Mouse (Mus musculus): ENCODE measurements around the gene Armh3. TPM values are rescaled to one million over a fixed set of nuclear protein-coding genes. Genes with fewer than 3 reads are reported as not detected.

Gene Armh3
- total and polyA plus RNA-seq, 3 experiments, result 4.1 to 10.8 TPM; not detected in 1

- Histone ChIP-seq H3K9ac (ENCODE audit: control insufficient read depth, low read depth, low read length, poor library complexity, severe bottlenecking) (no peak overlapping the region), H3K36me3 (ENCODE audit: control insufficient read depth in 1 of 2, insufficient read depth in 2 of 2, low read length in 2 of 2) (peaks cover 0 to 32% of the 10 kb centered on the region in 2 experiments; a peak in 2 of 4 replicates), H3K9me3 (replicated peaks; ENCODE audit: insufficient read depth, low read length) (no peaks in the 10 kb centered on the region), H3K79me2 (ENCODE audit: control insufficient read depth, insufficient read depth, low read length, poor library complexity) (peaks cover 35% of the 10 kb centered on the region), H3K4me1 (ENCODE audit: control insufficient read depth in 1 of 2, insufficient read depth in 2 of 2, low read length in 2 of 2) (peaks cover 13 to 45% of the 10 kb centered on the region in 2 experiments), H3K4me3 (ENCODE audit: control insufficient read depth in 1 of 2, insufficient read depth in 1 of 2, low read depth in 2 of 2, low read length in 2 of 2) (no peak overlapping the region), H3K27ac (ENCODE audit: control insufficient read depth, low read depth, low read length) (no peak overlapping the region), H3K27me3 (ENCODE audit: control insufficient read depth in 1 of 2, insufficient read depth in 2 of 2, low read length in 2 of 2) (no peaks in the 10 kb centered on the region)
- TF ChIP-seq RCOR1 (IDR thresholded peaks at IDR 0.05; ENCODE audit: low read depth, low read length), result 0 out of 2 replicates have a peak, but pooled peaks have one; percentile 26
- no peak for TF ChIP-seq ZNF384 (IDR thresholded peaks at IDR 0.05; ENCODE audit: low read depth, low read length)
- DNase-seq (ENCODE audit: low read depth, low spot score), result no peak
These were observed 48.3 kb upstream of the Armh3 start for GRCm38 (mm10) chr19:46046621-46047025.

DNA sequence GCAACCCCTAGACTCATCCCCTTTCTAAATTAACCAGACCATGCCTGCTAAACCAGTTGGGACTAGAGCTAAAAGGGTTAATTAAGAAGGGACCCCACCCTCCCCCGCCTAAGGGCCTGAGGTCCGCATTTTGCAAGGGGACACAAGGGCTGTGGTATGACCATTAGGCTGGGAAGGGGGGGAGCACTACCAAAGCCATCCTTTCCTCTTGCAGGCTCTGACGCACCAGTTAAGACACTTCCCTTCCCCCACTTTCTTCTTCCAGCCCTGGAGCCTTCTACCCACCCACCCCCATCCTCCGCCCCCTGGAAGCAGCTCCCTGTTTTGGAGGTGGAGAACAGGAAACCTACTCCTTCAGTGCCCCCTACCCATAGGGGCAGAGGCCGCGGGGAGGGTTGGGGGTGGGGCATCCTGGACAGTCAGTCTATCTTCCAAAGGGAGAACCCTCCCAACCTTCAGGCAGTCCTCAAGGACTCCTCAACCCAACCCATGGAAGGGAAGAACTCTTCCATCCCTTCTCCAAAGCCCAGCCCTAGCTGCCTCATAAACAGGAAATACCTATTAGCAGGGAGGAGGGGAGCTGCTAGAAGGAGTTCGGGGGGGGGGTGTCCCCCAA, 47.5 kb upstream of the Armh3 start:
- Histone ChIP-seq H3K4me1 (ENCODE audit: control insufficient read depth in 1 of 2, insufficient read depth in 2 of 2, low read length in 2 of 2) (peaks cover 22 to 48% of the 10 kb centered on the region in 2 experiments), H3K79me2 (ENCODE audit: control insufficient read depth, insufficient read depth, low read length, poor library complexity) (peaks cover 43% of the 10 kb centered on the region)

GRCm38 (mm10) chr19:46044993-46045695, 46.9 kb upstream of the Armh3 start, which contains the start of gene Ldb1:
Gene Ldb1 (minus strand): TSS chr19:46045214.
- Histone ChIP-seq H3K9ac (ENCODE audit: control insufficient read depth, low read depth, low read length, poor library complexity, severe bottlenecking) (peak within 1 kb of the TSS; percentile 89), H3K79me2 (ENCODE audit: control insufficient read depth, insufficient read depth, low read length, poor library complexity) (peaks cover 48% of the 10 kb centered on the region), H3K4me3 (ENCODE audit: control insufficient read depth in 1 of 2, insufficient read depth in 1 of 2, low read depth in 2 of 2, low read length in 2 of 2) (peak within 1 kb of the TSS; percentile 76 to 95), H3K27me3 (ENCODE audit: control insufficient read depth in 1 of 2, insufficient read depth in 2 of 2, low read length in 2 of 2) (no peaks in the 10 kb centered on the region), H3K9me3 (replicated peaks; ENCODE audit: insufficient read depth, low read length) (no peaks in the 10 kb centered on the region), H3K4me1 (ENCODE audit: control insufficient read depth in 1 of 2, insufficient read depth in 2 of 2, low read length in 2 of 2) (peaks cover 22 to 46% of the 10 kb centered on the region in 2 experiments), H3K27ac (ENCODE audit: control insufficient read depth, low read depth, low read length) (peak within 1 kb of the TSS; percentile 61), H3K36me3 (ENCODE audit: control insufficient read depth in 1 of 2, insufficient read depth in 2 of 2, low read length in 2 of 2) (peaks cover 0 to 35% of the 10 kb centered on the region in 2 experiments; a peak in 2 of 4 replicates)
- DNase-seq (ENCODE audit: low read depth, low spot score), result peak; percentile 87
- TF ChIP-seq BHLHE40 (IDR thresholded peaks at IDR 0.05; ENCODE audit: borderline replicate concordance, low read depth, low read length) (no peak), ZC3H11A (IDR thresholded peaks at IDR 0.05; ENCODE audit: low read depth, low read length) (no peak), USF2 (IDR thresholded peaks at IDR 0.05; ENCODE audit: borderline replicate concordance in 1 of 2, insufficient read depth in 1 of 2, low read depth in 1 of 2, low read length in 2 of 2) (no peak), POLR2AphosphoS2 (IDR thresholded peaks at IDR 0.05; ENCODE audit: low read length) (peak; percentile 45; the same call in 1 of the 2 replicates), E2F4 (IDR thresholded peaks at IDR 0.05; ENCODE audit: borderline replicate concordance, low read depth, low read length) (no peak), MXI1 (IDR thresholded peaks at IDR 0.05; ENCODE audit: low read depth, low read length) (peak; percentile 88), USF1 (IDR thresholded peaks at IDR 0.05; ENCODE audit: low read depth, low read length) (peak; percentile 18; the same call in 1 of the 2 replicates), GATA1 (IDR thresholded peaks at IDR 0.05; ENCODE audit: low read depth, low read length) (no peak), UBTF (IDR thresholded peaks at IDR 0.05; ENCODE audit: borderline replicate concordance, insufficient read depth, low read depth, low read length) (no peak), TAL1 (IDR thresholded peaks at IDR 0.05; ENCODE audit: low read length) (no peak), NRF1 (IDR thresholded peaks at IDR 0.05; ENCODE audit: insufficient read depth, low read depth, low read length, poor library complexity, severe bottlenecking) (peak; percentile 35; the same call in 1 of the 2 replicates), EP300 (IDR thresholded peaks at IDR 0.05; ENCODE audit: low read depth in 1 of 2, low read length in 2 of 2) (no peak; a peak in 1 of 4 replicates), ELF1 (IDR thresholded peaks at IDR 0.05; ENCODE audit: low read depth, low read length) (peak; percentile 35; the same call in 1 of the 2 replicates), JUND (IDR thresholded peaks at IDR 0.05; ENCODE audit: low read depth, low read length) (no peak), ZMIZ1 (IDR thresholded peaks at IDR 0.05; ENCODE audit: low read depth, low read length) (peak; percentile 40; the same call in 1 of the 2 replicates), ETS1 (IDR thresholded peaks at IDR 0.05; ENCODE audit: low read depth, low read length) (no peak), MYB (IDR thresholded peaks at IDR 0.05; ENCODE audit: low read depth, low read length) (no peak), HCFC1 (IDR thresholded peaks at IDR 0.05; ENCODE audit: low read depth, low read length) (peak; percentile 47; the same call in 1 of the 2 replicates)

More for the DNA sequence above, 47.5 kb upstream of the Armh3 start:
- Histone ChIP-seq H3K27me3 (ENCODE audit: control insufficient read depth in 1 of 2, insufficient read depth in 2 of 2, low read length in 2 of 2) (no peaks in the 10 kb centered on the region), H3K27ac (ENCODE audit: control insufficient read depth, low read depth, low read length) (no peak overlapping the region; the same call in 1 of the 2 replicates), H3K9ac (ENCODE audit: control insufficient read depth, low read depth, low read length, poor library complexity, severe bottlenecking) (peak overlapping the region; percentile 89), H3K9me3 (replicated peaks; ENCODE audit: insufficient read depth, low read length) (no peaks in the 10 kb centered on the region), H3K36me3 (ENCODE audit: control insufficient read depth in 1 of 2, insufficient read depth in 2 of 2, low read length in 2 of 2) (peaks cover 0 to 37% of the 10 kb centered on the region in 2 experiments; a peak in 2 of 4 replicates), H3K4me3 (ENCODE audit: control insufficient read depth in 1 of 2, insufficient read depth in 1 of 2, low read depth in 2 of 2, low read length in 2 of 2) (peak overlapping the region; percentile 76 to 95)
- peak; percentile 65 for DNase-seq (ENCODE audit: low read depth, low spot score)
- no peak for TF ChIP-seq NRF1 (IDR thresholded peaks at IDR 0.05; ENCODE audit: insufficient read depth, low read depth, low read length, poor library complexity, severe bottlenecking)
- TF ChIP-seq CHD2 (IDR thresholded peaks at IDR 0.05; ENCODE audit: low read length), result 0 out of 2 replicates have a peak, but pooled peaks have one; percentile 20
- TF ChIP-seq ELF1 (IDR thresholded peaks at IDR 0.05; ENCODE audit: low read depth, low read length), result 0 out of 2 replicates have a peak, but pooled peaks have one; percentile 21
- TF ChIP-seq UBTF (IDR thresholded peaks at IDR 0.05; ENCODE audit: borderline replicate concordance, insufficient read depth, low read depth, low read length), result no peak

Measured in MEL (cell line).